Mouse (Mus musculus): ENCODE results near the gene Retreg3. TPM values are rescaled to one million over a fixed set of nuclear protein-coding genes. Genes with fewer than 3 reads are reported as not detected.
A peak's percentile ranks its signal among the peaks of the same experiment; 100 is the strongest.

Retreg3 gene
- polyA plus RNA-seq, 1 experiment = not detected

GRCm38 (mm10) chr11:101086756-101087681 is 32.7 kb downstream of the Retreg3 start, which contains the start of gene Mlx:
Gene Mlx (plus strand): TSS chr11:101087277.
- H3K4me3 ChIP-seq (ENCODE audit: insufficient read depth, low read depth, low read length) = peak within 1 kb of the TSS; percentile 69
- peaks cover 16% of the 10 kb centered on the region for H3K4me1 ChIP-seq (ENCODE audit: control insufficient read depth, insufficient read depth, low read length)
- TF ChIP-seq POLR2A (IDR thresholded peaks at IDR 0.05; ENCODE audit: insufficient read depth, low read depth, low read length) (peak; percentile 48; the same call in 1 of the 2 replicates), CTCF (IDR thresholded peaks at IDR 0.05; ENCODE audit: insufficient read depth, low read depth, low read length) (no peak)
- WGBS = 1% methylated on average over 52 of the region's 52 CpGs
- H3K27ac ChIP-seq (ENCODE audit: insufficient read depth, low read depth, low read length) = peak within 1 kb of the TSS; percentile 67

- Histone ChIP-seq H3K4me1 (ENCODE audit: control insufficient read depth, insufficient read depth, low read length) (peaks cover 16% of the 10 kb centered on the region), H3K27ac (ENCODE audit: insufficient read depth, low read depth, low read length) (peak overlapping the region; percentile 67; the same call in 1 of the 2 replicates), H3K4me3 (ENCODE audit: insufficient read depth, low read depth, low read length) (no peak overlapping the region)
- TF ChIP-seq POLR2A (IDR thresholded peaks at IDR 0.05; ENCODE audit: insufficient read depth, low read depth, low read length) (no peak), CTCF (IDR thresholded peaks at IDR 0.05; ENCODE audit: insufficient read depth, low read depth, low read length) (no peak)
- 65% methylated on average over 6 of the region's 6 CpGs for WGBS
Measured at GRCm38 (mm10) chr11:101086323-101086674, 33.4 kb downstream of the Retreg3 start.

GRCm38 (mm10) chr11:101085617-101086322 is 33.9 kb downstream of the Retreg3 start:
- H3K4me1 ChIP-seq (ENCODE audit: control insufficient read depth, insufficient read depth, low read length) = peaks cover 16% of the 10 kb centered on the region
- TF ChIP-seq CTCF (IDR thresholded peaks at IDR 0.05; ENCODE audit: insufficient read depth, low read depth, low read length) (no peak), POLR2A (IDR thresholded peaks at IDR 0.05; ENCODE audit: insufficient read depth, low read depth, low read length) (no peak)
- no peak overlapping the region for H3K4me3 ChIP-seq (ENCODE audit: insufficient read depth, low read depth, low read length)
- 93% methylated on average over 18 of the region's 18 CpGs for WGBS
- no peak overlapping the region for H3K27ac ChIP-seq (ENCODE audit: insufficient read depth, low read depth, low read length)

- Histone ChIP-seq H3K4me3 (ENCODE audit: insufficient read depth, low read depth, low read length) (no peak overlapping the region), H3K4me1 (ENCODE audit: control insufficient read depth, insufficient read depth, low read length) (peaks cover 18% of the 10 kb centered on the region), H3K27ac (ENCODE audit: insufficient read depth, low read depth, low read length) (no peak overlapping the region)
- WGBS = 93% methylated on average over 12 of the region's 12 CpGs
- no peak for TF ChIP-seq POLR2A (IDR thresholded peaks at IDR 0.05; ENCODE audit: insufficient read depth, low read depth, low read length)
- no peak for TF ChIP-seq CTCF (IDR thresholded peaks at IDR 0.05; ENCODE audit: insufficient read depth, low read depth, low read length)
Measured at GRCm38 (mm10) chr11:101084811-101085210, 34.9 kb downstream of the Retreg3 start.

GRCm38 (mm10) chr11:101084246-101084645 is 35.4 kb downstream of the Retreg3 start:
- H3K4me1 ChIP-seq (ENCODE audit: control insufficient read depth, insufficient read depth, low read length) = peaks cover 23% of the 10 kb centered on the region
- no peak overlapping the region for H3K27ac ChIP-seq (ENCODE audit: insufficient read depth, low read depth, low read length)
- TF ChIP-seq POLR2A (IDR thresholded peaks at IDR 0.05; ENCODE audit: insufficient read depth, low read depth, low read length) = no peak
- WGBS = 88% methylated on average over 14 of the region's 14 CpGs
- H3K4me3 ChIP-seq (ENCODE audit: insufficient read depth, low read depth, low read length) = no peak overlapping the region

GRCm38 (mm10) chr11:101083083-101083697 is 36.5 kb downstream of the Retreg3 start:
- WGBS = 25% methylated on average over 19 of the region's 19 CpGs
- Histone ChIP-seq H3K4me1 (ENCODE audit: control insufficient read depth, insufficient read depth, low read length) (peaks cover 22% of the 10 kb centered on the region), H3K4me3 (ENCODE audit: insufficient read depth, low read depth, low read length) (peak overlapping the region; percentile 77), H3K27ac (ENCODE audit: insufficient read depth, low read depth, low read length) (peak overlapping the region; percentile 58)
- TF ChIP-seq POLR2A (IDR thresholded peaks at IDR 0.05; ENCODE audit: insufficient read depth, low read depth, low read length) = no peak
- TF ChIP-seq CTCF (IDR thresholded peaks at IDR 0.05; ENCODE audit: insufficient read depth, low read depth, low read length) = no peak

GRCm38 (mm10) chr11:101082208-101083082 is 37.2 kb downstream of the Retreg3 start, which contains the start of gene Coasy:
Gene Coasy (plus strand): TSS chr11:101082565.
- TF ChIP-seq CTCF (IDR thresholded peaks at IDR 0.05; ENCODE audit: insufficient read depth, low read depth, low read length) (0 out of 2 replicates have a peak, but pooled peaks have one; percentile 12), POLR2A (IDR thresholded peaks at IDR 0.05; ENCODE audit: insufficient read depth, low read depth, low read length) (peak; percentile 61)
- WGBS = under 1% methylated on average over 51 of the region's 51 CpGs

GRCm38 (mm10) chr11:101081659-101082058 is 38.0 kb downstream of the Retreg3 start:
- Histone ChIP-seq H3K27ac (ENCODE audit: insufficient read depth, low read depth, low read length) (no peak overlapping the region), H3K4me1 (ENCODE audit: control insufficient read depth, insufficient read depth, low read length) (peaks cover 16% of the 10 kb centered on the region), H3K4me3 (ENCODE audit: insufficient read depth, low read depth, low read length) (peak overlapping the region; percentile 42)
- TF ChIP-seq CTCF (IDR thresholded peaks at IDR 0.05; ENCODE audit: insufficient read depth, low read depth, low read length) (no peak), POLR2A (IDR thresholded peaks at IDR 0.05; ENCODE audit: insufficient read depth, low read depth, low read length) (no peak)
- 6% methylated on average over 10 of the region's 10 CpGs for WGBS

More at GRCm38 (mm10) chr11:101082208-101083082, 37.2 kb downstream of the Retreg3 start, which contains the start of gene Coasy:
- peak within 1 kb of the TSS; percentile 71 for H3K27ac ChIP-seq (ENCODE audit: insufficient read depth, low read depth, low read length)
- peak within 1 kb of the TSS; percentile 77 for H3K4me3 ChIP-seq (ENCODE audit: insufficient read depth, low read depth, low read length)
- peaks cover 16% of the 10 kb centered on the region for H3K4me1 ChIP-seq (ENCODE audit: control insufficient read depth, insufficient read depth, low read length)
